Mouse (Mus musculus) ovary, postnatal 36 days (tissue): Measurements from ENCODE around the gene Rbm4b.
A peak's percentile ranks its signal among the peaks of the same experiment; 100 is the strongest.

Source experiments
- DNase-seq: peaks from one replicate; pipeline ENCODE4 v3.0.0; 2022; ENCODE audit warnings: low spot score, mixed read lengths

Rbm4b gene

GRCm38 (mm10) chr19:4756193-4756911, at the start of gene Rbm4b:
Gene Rbm4b, plus strand, starts transcription at chr19:4756497.
- DNase-seq, result peak; percentile 97

- no peak for DNase-seq
Observed at GRCm38 (mm10) chr19:4708765-4709164, 47.5 kb upstream of the Rbm4b start.

GRCm38 (mm10) chr19:4711098-4711600, 45.1 kb upstream of the Rbm4b start, which contains the start of gene Sptbn2:
Gene Sptbn2, plus strand, starts transcription at chr19:4711167.
- no peak for DNase-seq

- DNase-seq, result no peak
Observed at GRCm38 (mm10) chr19:4711601-4712155, 44.6 kb upstream of the Rbm4b start.

- DNase-seq, result no peak
Observed at GRCm38 (mm10) chr19:4712156-4712780, 44.0 kb upstream of the Rbm4b start.

- DNase-seq, result no peak
Observed at GRCm38 (mm10) chr19:4712781-4713526, 43.3 kb upstream of the Rbm4b start.

- no peak for DNase-seq
Observed at GRCm38 (mm10) chr19:4713886-4714285, 42.4 kb upstream of the Rbm4b start.

- DNase-seq, result no peak
Observed at GRCm38 (mm10) chr19:4716756-4717155, 39.5 kb upstream of the Rbm4b start.

GRCm38 (mm10) chr19:4717281-4717680, 39.0 kb upstream of the Rbm4b start:
- DNase-seq, result no peak

- no peak for DNase-seq
Observed at GRCm38 (mm10) chr19:4718716-4719115, 37.6 kb upstream of the Rbm4b start.

GRCm38 (mm10) chr19:4719351-4719764, 36.9 kb upstream of the Rbm4b start:
- no peak for DNase-seq

- DNase-seq, result no peak
Observed at GRCm38 (mm10) chr19:4720112-4720511, 36.2 kb upstream of the Rbm4b start.

- peak; percentile 63 for DNase-seq
Observed at GRCm38 (mm10) chr19:4720671-4721244, 35.5 kb upstream of the Rbm4b start.

- no peak for DNase-seq
Observed at GRCm38 (mm10) chr19:4729186-4729585, 27.1 kb upstream of the Rbm4b start.

GRCm38 (mm10) chr19:4733052-4733451, 23.2 kb upstream of the Rbm4b start:
- no peak for DNase-seq

- no peak for DNase-seq
Observed at GRCm38 (mm10) chr19:4737866-4738265, 18.4 kb upstream of the Rbm4b start.

GRCm38 (mm10) chr19:4739053-4739452, 17.2 kb upstream of the Rbm4b start:
- no peak for DNase-seq

- DNase-seq, result no peak
Observed at GRCm38 (mm10) chr19:4739762-4740161, 16.5 kb upstream of the Rbm4b start.

GRCm38 (mm10) chr19:4741482-4741881, 14.8 kb upstream of the Rbm4b start:
- DNase-seq, result no peak

- no peak for DNase-seq
Observed at GRCm38 (mm10) chr19:4742229-4742628, 14.1 kb upstream of the Rbm4b start.

- DNase-seq, result no peak
Observed at GRCm38 (mm10) chr19:4743524-4743923, 12.8 kb upstream of the Rbm4b start.

GRCm38 (mm10) chr19:4744026-4744425, 12.3 kb upstream of the Rbm4b start:
- DNase-seq, result no peak
